Mouse (Mus musculus): ENCODE results near the gene Klk12. TPM values are rescaled to one million over a fixed set of nuclear protein-coding genes. Genes with fewer than 3 reads are reported as not detected.

Klk12 gene
- polyA plus RNA-seq, 1 experiment from 2014 or later, result not detected

- H3K36me3 ChIP-seq (ENCODE audit: control insufficient read depth, insufficient read depth), result no peaks in the 10 kb centered on the region
- H3K9ac ChIP-seq (ENCODE audit: low read length), result 0 out of 2 replicates have a peak overlapping the region, but pooled peaks have one; percentile 21
- H3K27ac ChIP-seq (ENCODE audit: low read length), result no peak overlapping the region
- no peaks in the 10 kb centered on the region for H3K9me3 ChIP-seq (replicated peaks; ENCODE audit: control insufficient read depth, low read length)
- no peaks in the 10 kb centered on the region for H3K4me1 ChIP-seq (ENCODE audit: control insufficient read depth, insufficient read depth, low read length)
- ATAC-seq (replicated peaks; ENCODE audit: extremely low read depth, insufficient read depth, low FRiP score), result peak; percentile 56; the same call in 1 of the 2 replicates
- WGBS, result 9% methylated on average over 36 of the region's 36 CpGs
- H3K27me3 ChIP-seq (ENCODE audit: control insufficient read depth, insufficient read depth, low read length), result peaks cover 17% of the 10 kb centered on the region
- peak overlapping the region; percentile 31 for H3K4me3 ChIP-seq (ENCODE audit: low read length)
- peak overlapping the region; percentile 64 for H3K4me2 ChIP-seq (ENCODE audit: low read depth, low read length)
These were observed 13.9 kb downstream of the Klk12 start for GRCm38 (mm10) chr7:43782275-43783265.

DNA sequence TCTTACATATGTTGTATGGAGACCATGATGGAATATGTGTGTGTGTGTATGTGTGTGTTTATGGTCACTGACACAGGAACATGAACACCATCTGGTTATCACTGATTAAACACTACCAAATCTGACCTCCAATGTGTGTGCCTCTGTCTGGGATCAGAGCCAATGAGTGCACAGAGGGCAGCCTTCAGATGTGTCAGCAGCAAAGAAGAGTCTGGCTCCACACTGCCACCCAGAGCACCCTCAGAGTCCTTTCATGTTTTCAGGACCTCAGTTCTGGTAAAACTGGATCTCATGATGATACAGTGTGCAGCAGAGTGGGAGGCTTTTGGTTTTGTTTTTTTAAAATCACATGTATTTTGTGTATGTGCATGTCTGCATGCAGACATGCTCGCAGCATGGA, 16.6 kb downstream of the Klk12 start:
- Histone ChIP-seq H3K9me3 (replicated peaks; ENCODE audit: control insufficient read depth, low read length) (no peaks in the 10 kb centered on the region), H3K9ac (ENCODE audit: low read length) (no peak overlapping the region), H3K27ac (ENCODE audit: low read length) (no peak overlapping the region), H3K4me1 (ENCODE audit: control insufficient read depth, insufficient read depth, low read length) (no peaks in the 10 kb centered on the region), H3K36me3 (ENCODE audit: control insufficient read depth, insufficient read depth) (no peaks in the 10 kb centered on the region), H3K27me3 (ENCODE audit: control insufficient read depth, insufficient read depth, low read length) (peaks cover 17% of the 10 kb centered on the region), H3K4me3 (ENCODE audit: low read length) (no peak overlapping the region), H3K4me2 (ENCODE audit: low read depth, low read length) (no peak overlapping the region)
- no peak for ATAC-seq (replicated peaks; ENCODE audit: extremely low read depth, insufficient read depth, low FRiP score)
- 72% methylated on average over 1 of the region's 1 CpGs for WGBS

- H3K9ac ChIP-seq (ENCODE audit: low read length), result no peak overlapping the region
- 63% methylated on average over 3 of the region's 3 CpGs for WGBS
- ATAC-seq (replicated peaks; ENCODE audit: extremely low read depth, insufficient read depth, low FRiP score), result no peak
- H3K4me3 ChIP-seq (ENCODE audit: low read length), result no peak overlapping the region
- no peaks in the 10 kb centered on the region for H3K4me1 ChIP-seq (ENCODE audit: control insufficient read depth, insufficient read depth, low read length)
- no peak overlapping the region for H3K27ac ChIP-seq (ENCODE audit: low read length)
- no peaks in the 10 kb centered on the region for H3K36me3 ChIP-seq (ENCODE audit: control insufficient read depth, insufficient read depth)
- peaks cover 9% of the 10 kb centered on the region for H3K27me3 ChIP-seq (ENCODE audit: control insufficient read depth, insufficient read depth, low read length)
- H3K9me3 ChIP-seq (replicated peaks; ENCODE audit: control insufficient read depth, low read length), result no peaks in the 10 kb centered on the region
- no peak overlapping the region for H3K4me2 ChIP-seq (ENCODE audit: low read depth, low read length)
These were observed 19.4 kb downstream of the Klk12 start for GRCm38 (mm10) chr7:43788096-43788495.

GRCm38 (mm10) chr7:43789295-43789694, 20.6 kb downstream of the Klk12 start:
- ATAC-seq (replicated peaks; ENCODE audit: extremely low read depth, insufficient read depth, low FRiP score), result no peak
- Histone ChIP-seq H3K27me3 (ENCODE audit: control insufficient read depth, insufficient read depth, low read length) (no peaks in the 10 kb centered on the region), H3K27ac (ENCODE audit: low read length) (no peak overlapping the region), H3K4me2 (ENCODE audit: low read depth, low read length) (no peak overlapping the region), H3K9me3 (replicated peaks; ENCODE audit: control insufficient read depth, low read length) (no peaks in the 10 kb centered on the region), H3K9ac (ENCODE audit: low read length) (no peak overlapping the region), H3K36me3 (ENCODE audit: control insufficient read depth, insufficient read depth) (no peaks in the 10 kb centered on the region), H3K4me3 (ENCODE audit: low read length) (no peak overlapping the region), H3K4me1 (ENCODE audit: control insufficient read depth, insufficient read depth, low read length) (no peaks in the 10 kb centered on the region)
- 56% methylated on average over 2 of the region's 2 CpGs for WGBS

DNA sequence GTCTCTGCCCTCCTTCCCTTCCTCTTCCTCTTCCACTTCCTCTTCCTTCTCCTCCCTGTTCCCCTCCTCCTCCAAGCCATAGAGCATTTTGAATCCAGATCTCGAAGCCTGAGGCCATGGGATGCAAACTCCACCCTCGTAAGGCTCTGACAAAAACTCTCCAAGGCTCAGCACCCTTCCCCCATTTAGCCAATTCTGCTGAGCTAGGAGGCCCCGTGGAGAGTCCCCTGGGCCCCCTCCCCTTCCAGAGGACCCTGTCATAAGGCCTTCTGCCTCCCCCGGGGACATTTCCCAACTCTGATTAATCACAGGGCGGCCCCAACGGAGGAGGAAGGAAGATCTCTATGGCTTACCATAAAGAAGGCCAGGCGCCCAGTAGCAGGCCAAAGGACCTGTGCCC, 22.9 kb downstream of the Klk12 start, which contains the start of gene Klk9:
Gene Klk9, plus strand, starts transcription at position 301 of the 400 bp plus-strand sequence.
- WGBS, result 66% methylated on average over 7 of the region's 7 CpGs
- no peak within 1 kb of the TSS for H3K4me2 ChIP-seq (ENCODE audit: low read depth, low read length)
- ATAC-seq (replicated peaks; ENCODE audit: extremely low read depth, insufficient read depth, low FRiP score), result no peak

GRCm38 (mm10) chr7:43796355-43796754, 27.7 kb downstream of the Klk12 start:
- H3K36me3 ChIP-seq (ENCODE audit: control insufficient read depth, insufficient read depth), result no peaks in the 10 kb centered on the region
- no peaks in the 10 kb centered on the region for H3K9me3 ChIP-seq (replicated peaks; ENCODE audit: control insufficient read depth, low read length)
- H3K4me1 ChIP-seq (ENCODE audit: control insufficient read depth, insufficient read depth, low read length), result peaks cover 12% of the 10 kb centered on the region
- H3K27ac ChIP-seq (ENCODE audit: low read length), result no peak overlapping the region
- peak; percentile 61 for ATAC-seq (replicated peaks; ENCODE audit: extremely low read depth, insufficient read depth, low FRiP score)
- WGBS, result 6% methylated on average over 8 of the region's 8 CpGs
- peak overlapping the region; percentile 60 for H3K4me3 ChIP-seq (ENCODE audit: low read length)
- peaks cover 6% of the 10 kb centered on the region; the same call in 1 of the 2 replicates for H3K27me3 ChIP-seq (ENCODE audit: control insufficient read depth, insufficient read depth, low read length)
- H3K9ac ChIP-seq (ENCODE audit: low read length), result no peak overlapping the region
- peak overlapping the region; percentile 81 for H3K4me2 ChIP-seq (ENCODE audit: low read depth, low read length)

More for the DNA sequence above, 22.9 kb downstream of the Klk12 start, which contains the start of gene Klk9:
- Histone ChIP-seq H3K4me1 (ENCODE audit: control insufficient read depth, insufficient read depth, low read length) (peaks cover 6% of the 10 kb centered on the region), H3K36me3 (ENCODE audit: control insufficient read depth, insufficient read depth) (no peaks in the 10 kb centered on the region), H3K27ac (ENCODE audit: low read length) (no peak within 1 kb of the TSS), H3K27me3 (ENCODE audit: control insufficient read depth, insufficient read depth, low read length) (peaks cover 6% of the 10 kb centered on the region; the same call in 1 of the 2 replicates), H3K9ac (ENCODE audit: low read length) (no peak within 1 kb of the TSS), H3K9me3 (replicated peaks; ENCODE audit: control insufficient read depth, low read length) (no peaks in the 10 kb centered on the region), H3K4me3 (ENCODE audit: low read length) (no peak within 1 kb of the TSS)

DNA sequence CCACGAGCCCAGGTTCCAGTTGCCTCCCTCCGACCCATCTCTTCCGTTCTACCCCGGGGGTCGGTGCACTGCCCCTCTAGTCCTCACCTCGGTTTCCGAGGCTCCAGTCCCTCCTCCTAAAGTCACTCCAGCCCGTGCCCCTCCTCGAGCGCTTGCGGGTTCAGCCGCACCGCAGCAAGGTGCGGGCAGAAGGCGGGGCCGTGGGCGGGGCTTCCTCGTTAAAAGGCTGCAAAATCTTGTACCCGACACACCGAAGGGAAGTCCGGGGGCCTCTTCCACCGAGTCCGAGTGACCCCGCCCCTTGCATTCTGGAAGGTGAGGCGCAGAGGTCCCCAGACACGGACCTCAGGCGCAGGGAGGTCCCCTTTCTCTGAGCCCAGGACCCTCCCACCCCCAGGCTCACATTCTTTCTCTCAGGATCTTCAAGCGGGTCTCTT, 28.7 kb downstream of the Klk12 start, which contains the start of gene Klk8:
Gene Klk8, plus strand, starts transcription at position 245 of the 437 bp plus-strand sequence.
- ATAC-seq (replicated peaks; ENCODE audit: extremely low read depth, insufficient read depth, low FRiP score), result 0 out of 2 replicates have a peak, but pooled peaks have one; percentile 20
- Histone ChIP-seq H3K9ac (ENCODE audit: low read length) (peak within 1 kb of the TSS; percentile 63), H3K9me3 (replicated peaks; ENCODE audit: control insufficient read depth, low read length) (no peaks in the 10 kb centered on the region), H3K4me3 (ENCODE audit: low read length) (peak within 1 kb of the TSS; percentile 60), H3K27me3 (ENCODE audit: control insufficient read depth, insufficient read depth, low read length) (peaks cover 6% of the 10 kb centered on the region; the same call in 1 of the 2 replicates), H3K36me3 (ENCODE audit: control insufficient read depth, insufficient read depth) (no peaks in the 10 kb centered on the region), H3K4me2 (ENCODE audit: low read depth, low read length) (peak within 1 kb of the TSS; percentile 81), H3K27ac (ENCODE audit: low read length) (no peak within 1 kb of the TSS), H3K4me1 (ENCODE audit: control insufficient read depth, insufficient read depth, low read length) (peaks cover 12% of the 10 kb centered on the region)
- WGBS, result under 1% methylated on average over 28 of the region's 28 CpGs

GRCm38 (mm10) chr7:43797844-43798462, 29.3 kb downstream of the Klk12 start:
- 32% methylated on average over 13 of the region's 13 CpGs for WGBS
- no peak overlapping the region for H3K27ac ChIP-seq (ENCODE audit: low read length)
- H3K4me3 ChIP-seq (ENCODE audit: low read length), result peak overlapping the region; percentile 60
- no peaks in the 10 kb centered on the region for H3K9me3 ChIP-seq (replicated peaks; ENCODE audit: control insufficient read depth, low read length)
- peaks cover 12% of the 10 kb centered on the region for H3K4me1 ChIP-seq (ENCODE audit: control insufficient read depth, insufficient read depth, low read length)
- H3K4me2 ChIP-seq (ENCODE audit: low read depth, low read length), result peak overlapping the region; percentile 81
- ATAC-seq (replicated peaks; ENCODE audit: extremely low read depth, insufficient read depth, low FRiP score), result peak; percentile 47
- peak overlapping the region; percentile 63 for H3K9ac ChIP-seq (ENCODE audit: low read length)
- H3K27me3 ChIP-seq (ENCODE audit: control insufficient read depth, insufficient read depth, low read length), result peaks cover 6% of the 10 kb centered on the region; the same call in 1 of the 2 replicates
- H3K36me3 ChIP-seq (ENCODE audit: control insufficient read depth, insufficient read depth), result no peaks in the 10 kb centered on the region

All from heart, embryonic 16.5 days (tissue).